8 mouse cellular contexts compared by ENCODE assay signal in genomic region chr7:24594309-24594803, GRCm38 (mm10). TPM values are rescaled to one million over a fixed set of nuclear protein-coding genes. Genes with fewer than 3 reads are reported as not detected.
DNase-seq lines count a peak whose midpoint lies in the region; ATAC-seq and TF ChIP-seq lines count a peak whose summit lies in the region.

No protein-coding gene starts in this region.

- H3K4me1 ChIP-seq in heart, embryonic 12.5 days (replicated peaks): peaks cover 3% of the 10 kb centered on the region; the same call in 1 of the 2 replicates
- H3K4me1 ChIP-seq in bone marrow, adult 2 months (ENCODE audit: control insufficient read depth, insufficient read depth, low read length): no peaks in the 10 kb centered on the region; the same call in none of the 2 replicates
- peaks cover 15% of the 10 kb centered on the region for H3K4me1 ChIP-seq in hindbrain, embryonic 13.5 days (replicated peaks)
- peaks cover 16% of the 10 kb centered on the region for H3K4me1 ChIP-seq in midbrain, embryonic 12.5 days

- no peak for TF ChIP-seq CTCF in bone marrow, adult 2 months (IDR thresholded peaks at IDR 0.05; ENCODE audit: control insufficient read depth, insufficient read depth, low read length)

- peaks cover 11% of the 10 kb centered on the region for H3K27me3 ChIP-seq in heart, embryonic 12.5 days (replicated peaks)
- peaks cover 19% of the 10 kb centered on the region for H3K27me3 ChIP-seq in hindbrain, embryonic 13.5 days
- peaks cover 21% of the 10 kb centered on the region for H3K27me3 ChIP-seq in midbrain, embryonic 12.5 days

- peak; percentile 37; the same call in 1 of the 2 replicates for ATAC-seq in heart, embryonic 12.5 days (ENCODE audit: insufficient number of reproducible peaks, low FRiP score)
- 0 out of 2 replicates have a peak, but pooled peaks have one; percentile 26 for ATAC-seq in hindbrain, embryonic 13.5 days (ENCODE audit: low FRiP score)
- 0 out of 2 replicates have a peak, but pooled peaks have one; percentile 20 for ATAC-seq in midbrain, embryonic 12.5 days (ENCODE audit: low FRiP score, low read depth)

- no peaks in the 10 kb centered on the region for H3K9me3 ChIP-seq in heart, embryonic 12.5 days (replicated peaks)
- H3K9me3 ChIP-seq in hindbrain, embryonic 13.5 days: no peaks in the 10 kb centered on the region
- no peaks in the 10 kb centered on the region for H3K9me3 ChIP-seq in midbrain, embryonic 12.5 days

- no peak for TF ChIP-seq POLR2A in bone marrow, adult 2 months (IDR thresholded peaks at IDR 0.05; ENCODE audit: borderline replicate concordance, control insufficient read depth, low read depth, low read length)

- H3K9ac ChIP-seq in heart, embryonic 12.5 days: peak overlapping the region; percentile 73
- H3K9ac ChIP-seq in hindbrain, embryonic 13.5 days: peak overlapping the region; percentile 83
- peak overlapping the region; percentile 77; the same call in 1 of the 2 replicates for H3K9ac ChIP-seq in midbrain, embryonic 12.5 days (replicated peaks)

- H3K4me2 ChIP-seq in heart, embryonic 12.5 days: peak overlapping the region; percentile 76
- H3K4me2 ChIP-seq in hindbrain, embryonic 13.5 days: peak overlapping the region; percentile 75
- peak overlapping the region; percentile 70 for H3K4me2 ChIP-seq in midbrain, embryonic 12.5 days (replicated peaks)

- DNase-seq in heart, adult 9 months (ENCODE audit: low spot score in 2 of 2): no peak
- no peak for DNase-seq in ovary, postnatal 36 days (ENCODE audit: low spot score)
- DNase-seq in cerebellum, adult 9-11 months: no peak
- no peak for DNase-seq in B cell, adult 2 months

- H3K36me3 ChIP-seq in heart, embryonic 12.5 days: no peaks in the 10 kb centered on the region
- no peaks in the 10 kb centered on the region for H3K36me3 ChIP-seq in hindbrain, embryonic 13.5 days
- no peaks in the 10 kb centered on the region for H3K36me3 ChIP-seq in midbrain, embryonic 12.5 days

- peak overlapping the region; percentile 63 for H3K4me3 ChIP-seq in heart, embryonic 12.5 days
- H3K4me3 ChIP-seq in bone marrow, adult 2 months (replicated peaks; ENCODE audit: control insufficient read depth, low read depth, low read length): peak overlapping the region; percentile 64
- peak overlapping the region; percentile 64 for H3K4me3 ChIP-seq in hindbrain, embryonic 13.5 days
- H3K4me3 ChIP-seq in midbrain, embryonic 12.5 days: peak overlapping the region; percentile 65

- 3% methylated on average over 13 of the region's 13 CpGs for WGBS in heart, embryonic 12.5 days
- 26% methylated on average over 13 of the region's 13 CpGs for WGBS in bone marrow, adult 2 months
- 1% methylated on average over 13 of the region's 13 CpGs for WGBS in hindbrain, embryonic 13.5 days
- WGBS in midbrain, embryonic 12.5 days: 1% methylated on average over 13 of the region's 13 CpGs

- no peak overlapping the region for H3K27ac ChIP-seq in heart, embryonic 12.5 days (ENCODE audit: poor library complexity, severe bottlenecking)
- H3K27ac ChIP-seq in bone marrow, adult 2 months (ENCODE audit: control insufficient read depth, insufficient read depth, low read depth, low read length, poor library complexity): peak overlapping the region; percentile 57; the same call in 1 of the 2 replicates
- H3K27ac ChIP-seq in hindbrain, embryonic 13.5 days: no peak overlapping the region
- no peak overlapping the region for H3K27ac ChIP-seq in midbrain, embryonic 12.5 days (replicated peaks)

RNA-seq across cellular contexts. Expression of gene Zfp575, which starts 6.9 kb away (rescaled TPM):
- polyA plus RNA-seq in heart, embryonic 12.5 days (2016; fragmentation: Nextera tagmentation; extraction: Ambion mirVana): 0.69 and 1.1 TPM in 2 replicates
- polyA plus RNA-seq in bone marrow, adult 2 months (2011; ENCODE audit: insufficient read depth, insufficient read length, low replicate concordance, missing spikeins): not detected in 2 replicates
- 9.1 and 9.4 TPM in 2 replicates for polyA plus RNA-seq in hindbrain, embryonic 13.5 days (2015; fragmentation: Nextera tagmentation; extraction: Ambion mirVana)
- polyA plus RNA-seq in midbrain, embryonic 12.5 days (2016; fragmentation: Nextera tagmentation; extraction: Ambion mirVana): 3.1 and 3.7 TPM in 2 replicates

RNA-seq across cellular contexts. Expression of gene Ethe1, which starts 7.0 kb away (rescaled TPM):
- polyA plus RNA-seq in heart, embryonic 12.5 days (2016; fragmentation: Nextera tagmentation; extraction: Ambion mirVana): 17.6 and 19.2 TPM in 2 replicates
- 15.8 and 25.9 TPM in 2 replicates for polyA plus RNA-seq in bone marrow, adult 2 months (2011; ENCODE audit: insufficient read depth, insufficient read length, low replicate concordance, missing spikeins)
- polyA plus RNA-seq in hindbrain, embryonic 13.5 days (2015; fragmentation: Nextera tagmentation; extraction: Ambion mirVana): 15.1 and 18.7 TPM in 2 replicates
- polyA plus RNA-seq in midbrain, embryonic 12.5 days (2016; fragmentation: Nextera tagmentation; extraction: Ambion mirVana): 13.7 and 14.8 TPM in 2 replicates

RNA-seq across cellular contexts. Expression of gene Phldb3, which starts 16.2 kb away (rescaled TPM):
- polyA plus RNA-seq in heart, embryonic 12.5 days (2016; fragmentation: Nextera tagmentation; extraction: Ambion mirVana): not detected in 2 replicates
- polyA plus RNA-seq in bone marrow, adult 2 months (2011; ENCODE audit: insufficient read depth, insufficient read length, low replicate concordance, missing spikeins): 7.2 and 8.2 TPM in 2 replicates
- polyA plus RNA-seq in hindbrain, embryonic 13.5 days (2015; fragmentation: Nextera tagmentation; extraction: Ambion mirVana): not detected in 2 replicates
- not detected in 2 replicates for polyA plus RNA-seq in midbrain, embryonic 12.5 days (2016; fragmentation: Nextera tagmentation; extraction: Ambion mirVana)

RNA-seq across cellular contexts. Expression of gene Lypd3, which starts 42.0 kb away (rescaled TPM):
- polyA plus RNA-seq in heart, embryonic 12.5 days (2016; fragmentation: Nextera tagmentation; extraction: Ambion mirVana): 0.10 and 0.15 TPM in 2 replicates
- not detected in 2 replicates for polyA plus RNA-seq in bone marrow, adult 2 months (2011; ENCODE audit: insufficient read depth, insufficient read length, low replicate concordance, missing spikeins)
- polyA plus RNA-seq in hindbrain, embryonic 13.5 days (2015; fragmentation: Nextera tagmentation; extraction: Ambion mirVana): not detected in 2 replicates
- polyA plus RNA-seq in midbrain, embryonic 12.5 days (2016; fragmentation: Nextera tagmentation; extraction: Ambion mirVana): 0.68 and 0.73 TPM in 2 replicates

RNA-seq across cellular contexts. Expression of gene Xrcc1, which starts 48.3 kb away (rescaled TPM):
- 70.5 and 71.7 TPM in 2 replicates for polyA plus RNA-seq in heart, embryonic 12.5 days (2016; fragmentation: Nextera tagmentation; extraction: Ambion mirVana)
- 67.2 and 129 TPM in 2 replicates for polyA plus RNA-seq in bone marrow, adult 2 months (2011; ENCODE audit: insufficient read depth, insufficient read length, low replicate concordance, missing spikeins)
- 61.3 and 63.9 TPM in 2 replicates for polyA plus RNA-seq in hindbrain, embryonic 13.5 days (2015; fragmentation: Nextera tagmentation; extraction: Ambion mirVana)
- 89.8 and 101 TPM in 2 replicates for polyA plus RNA-seq in midbrain, embryonic 12.5 days (2016; fragmentation: Nextera tagmentation; extraction: Ambion mirVana)
